Mouse (Mus musculus) embryonic facial prominence, embryonic 11.5 days (tissue): ENCODE data around the gene Polr2h. TPM values are rescaled to one million over a fixed set of nuclear protein-coding genes. Genes with fewer than 3 reads are reported as not detected.

Source experiments
- ATAC-seq: fragments of 200-750 bp; cut with Nextera tagmentation; replicated peaks from 2 replicates; pipeline ENCODE4 v1.8.0; 2017; ENCODE audit warnings: low read depth; ENCODE audit not compliant: insufficient number of reproducible peaks, low FRiP score, low TSS enrichment
- DNase-seq: peaks from one replicate; pipeline ENCODE4 v3.0.0-alpha.2; 2015; ENCODE audit warnings: low spot score
- H3K27ac ChIP-seq: fragments of 300-500 bp; sonication (generic); replicated peaks from 2 replicates; pipeline ENCODE4 v1.5.1; 2014; ENCODE audit warnings: mild to moderate bottlenecking, low read depth, low read length, control low read depth
- H3K27me3 ChIP-seq: fragments of 300-500 bp; sonication (generic); 2 replicates; pipeline ENCODE4 v1.6.1; 2014; ENCODE audit warnings: mild to moderate bottlenecking, low read length, moderate library complexity, mixed read lengths; ENCODE audit not compliant: control insufficient read depth, insufficient read depth
- H3K36me3 ChIP-seq: fragments of 300-500 bp; sonication (generic); replicated peaks from 2 replicates; pipeline ENCODE4 v1.6.1; 2014; ENCODE audit warnings: low read depth, mild to moderate bottlenecking, low read length, moderate library complexity, mixed read lengths; ENCODE audit not compliant: control insufficient read depth, insufficient read depth
- H3K4me1 ChIP-seq: fragments of 300-500 bp; sonication (generic); 2 replicates; pipeline ENCODE4 v1.6.1; 2014; ENCODE audit warnings: low read length, mixed read lengths; ENCODE audit not compliant: control insufficient read depth, insufficient read depth
- H3K4me2 ChIP-seq: fragments of 300-500 bp; sonication (generic); 2 replicates; pipeline ENCODE4 v1.6.1; 2014; ENCODE audit warnings: low read depth, mild to moderate bottlenecking, control low read depth, low read length, moderate library complexity
- H3K4me3 ChIP-seq: fragments of 300-500 bp; sonication (generic); 2 replicates; pipeline ENCODE4 v1.5.1; 2014; ENCODE audit warnings: low read depth, low read length, control low read depth
- H3K9ac ChIP-seq: fragments of 300-500 bp; sonication (generic); replicated peaks from 2 replicates; pipeline ENCODE4 v1.6.1; 2014; ENCODE audit warnings: mild to moderate bottlenecking, control low read depth, low read length
- H3K9me3 ChIP-seq: fragments of 300-500 bp; sonication (generic); replicated peaks from 2 replicates; pipeline ENCODE4 v1.6.1; 2016; ENCODE audit warnings: mild to moderate bottlenecking, low read length, inconsistent platforms, mixed read lengths; ENCODE audit not compliant: control insufficient read depth
- WGBS: fragments of 180-500 bp; shearing (Covaris S2); extraction: QIAGEN DNeasy Blood & Tissue Kit; methylation state at CpG from one replicate; pipeline ENCODE4 v1.1.7; 2014; 5-methylcytosine and 5-hydroxymethylcytosine counted together
- polyA plus RNA-seq: library from polyadenylated mRNA; unstranded; fragments of >200 nt; fragmentation: Nextera tagmentation; extraction: Ambion mirVana; gene quantifications from 2 replicates; pipeline ENCODE4 v1.2.1, GENCODE M21; 2014

The Polr2h gene
- polyA plus RNA-seq, 1 experiment from 2014 or later, result 124 TPM

- peak; percentile 4; the same call in 1 of the 2 replicates for ATAC-seq
- peak overlapping the region; percentile 88 for H3K27ac ChIP-seq
- peak overlapping the region; percentile 69 for H3K4me3 ChIP-seq
These were observed 659 bp downstream of the Polr2h start for GRCm38 (mm10) chr16:20717978-20718670.

GRCm38 (mm10) chr16:20721808-20722207 is 4.3 kb downstream of the Polr2h start:
- WGBS, result 82% methylated on average over 10 of the region's 10 CpGs
- H3K27ac ChIP-seq, result no peak overlapping the region
- DNase-seq (no peak), ATAC-seq (no peak)
- H3K4me2 ChIP-seq, result no peak overlapping the region
- H3K36me3 ChIP-seq, result no peaks in the 10 kb centered on the region; the same call in 1 of the 2 replicates
- H3K9ac ChIP-seq, result no peak overlapping the region
- H3K4me3 ChIP-seq, result no peak overlapping the region
- H3K4me1 ChIP-seq, result 0 out of 2 replicates have a peak, but pooled peaks cover 2% of the 10 kb centered on the region
- H3K9me3 ChIP-seq, result no peaks in the 10 kb centered on the region
- no peaks in the 10 kb centered on the region for H3K27me3 ChIP-seq

More at GRCm38 (mm10) chr16:20717978-20718670, 659 bp downstream of the Polr2h start:
- Histone ChIP-seq H3K9ac (peak overlapping the region; percentile 83), H3K27me3 (no peaks in the 10 kb centered on the region), H3K9me3 (no peaks in the 10 kb centered on the region), H3K4me2 (peak overlapping the region; percentile 89), H3K4me1 (peaks cover 4% of the 10 kb centered on the region; the same call in 1 of the 2 replicates), H3K36me3 (peaks cover under 1% of the 10 kb centered on the region; the same call in 1 of the 2 replicates)
- WGBS, result 2% methylated on average over 18 of the region's 18 CpGs
- DNase-seq, result peak; percentile 36

- 70% methylated on average over 4 of the region's 4 CpGs for WGBS
- no peak for DNase-seq
- no peak overlapping the region for H3K4me3 ChIP-seq
These were observed 5.3 kb downstream of the Polr2h start for GRCm38 (mm10) chr16:20722736-20723135.

GRCm38 (mm10) chr16:20723247-20723646 is 5.8 kb downstream of the Polr2h start:
- no peak overlapping the region for H3K4me3 ChIP-seq
- no peak overlapping the region for H3K9ac ChIP-seq
- no peaks in the 10 kb centered on the region; the same call in 1 of the 2 replicates for H3K36me3 ChIP-seq
- no peaks in the 10 kb centered on the region for H3K9me3 ChIP-seq
- WGBS, result 42% methylated on average over 4 of the region's 4 CpGs
- H3K27ac ChIP-seq, result no peak overlapping the region
- ATAC-seq, result no peak
- H3K27me3 ChIP-seq, result no peaks in the 10 kb centered on the region
- peak; percentile 35 for DNase-seq
- 0 out of 2 replicates have a peak, but pooled peaks cover 2% of the 10 kb centered on the region for H3K4me1 ChIP-seq
- no peak overlapping the region for H3K4me2 ChIP-seq

More at GRCm38 (mm10) chr16:20722736-20723135, 5.3 kb downstream of the Polr2h start:
- no peaks in the 10 kb centered on the region for H3K9me3 ChIP-seq
- H3K4me1 ChIP-seq, result 0 out of 2 replicates have a peak, but pooled peaks cover 2% of the 10 kb centered on the region
- no peak overlapping the region for H3K4me2 ChIP-seq
- no peak overlapping the region for H3K9ac ChIP-seq
- H3K27ac ChIP-seq, result no peak overlapping the region
- ATAC-seq, result no peak
- H3K36me3 ChIP-seq, result no peaks in the 10 kb centered on the region; the same call in 1 of the 2 replicates
- no peaks in the 10 kb centered on the region for H3K27me3 ChIP-seq

- no peak overlapping the region for H3K4me2 ChIP-seq
- H3K36me3 ChIP-seq, result no peaks in the 10 kb centered on the region; the same call in 1 of the 2 replicates
- no peak overlapping the region for H3K27ac ChIP-seq
- no peaks in the 10 kb centered on the region for H3K9me3 ChIP-seq
- WGBS, result 31% methylated on average over 5 of the region's 5 CpGs
- no peak overlapping the region for H3K9ac ChIP-seq
- no peak overlapping the region for H3K4me3 ChIP-seq
- no peaks in the 10 kb centered on the region for H3K27me3 ChIP-seq
- peak; percentile 67; the same call in 1 of the 2 replicates for ATAC-seq
- H3K4me1 ChIP-seq, result 0 out of 2 replicates have a peak, but pooled peaks cover 2% of the 10 kb centered on the region
- peak; percentile 77 for DNase-seq
These were observed 6.9 kb downstream of the Polr2h start for GRCm38 (mm10) chr16:20724338-20724748.

GRCm38 (mm10) chr16:20725321-20725720 is 7.9 kb downstream of the Polr2h start:
- 76% methylated on average over 7 of the region's 7 CpGs for WGBS
- Histone ChIP-seq H3K36me3 (no peaks in the 10 kb centered on the region; the same call in 1 of the 2 replicates), H3K9ac (no peak overlapping the region), H3K27ac (no peak overlapping the region), H3K4me3 (no peak overlapping the region), H3K9me3 (no peaks in the 10 kb centered on the region), H3K27me3 (no peaks in the 10 kb centered on the region), H3K4me1 (0 out of 2 replicates have a peak, but pooled peaks cover 2% of the 10 kb centered on the region), H3K4me2 (no peak overlapping the region)
- DNase-seq, result no peak
- ATAC-seq, result no peak

- H3K4me2 ChIP-seq, result no peak overlapping the region
- DNase-seq (no peak), ATAC-seq (no peak)
- no peak overlapping the region for H3K27ac ChIP-seq
- H3K36me3 ChIP-seq, result no peaks in the 10 kb centered on the region
- H3K9me3 ChIP-seq, result no peaks in the 10 kb centered on the region
- 83% methylated on average over 4 of the region's 4 CpGs for WGBS
- H3K27me3 ChIP-seq, result no peaks in the 10 kb centered on the region
- H3K4me1 ChIP-seq, result 0 out of 2 replicates have a peak, but pooled peaks cover 2% of the 10 kb centered on the region
- H3K9ac ChIP-seq, result no peak overlapping the region
- H3K4me3 ChIP-seq, result no peak overlapping the region
These were observed 8.3 kb downstream of the Polr2h start for GRCm38 (mm10) chr16:20725750-20726149.

- Histone ChIP-seq H3K4me2 (no peak overlapping the region), H3K4me1 (0 out of 2 replicates have a peak, but pooled peaks cover 2% of the 10 kb centered on the region), H3K27ac (no peak overlapping the region), H3K27me3 (no peaks in the 10 kb centered on the region), H3K9me3 (no peaks in the 10 kb centered on the region), H3K36me3 (no peaks in the 10 kb centered on the region), H3K9ac (no peak overlapping the region), H3K4me3 (no peak overlapping the region)
- no peak for ATAC-seq
- WGBS, result 11% methylated on average over 1 of the region's 1 CpGs
- DNase-seq, result no peak
These were observed 8.9 kb downstream of the Polr2h start for GRCm38 (mm10) chr16:20726384-20726783.
